Mouse (Mus musculus) CH12.LX (cell line): ENCODE results near the gene Maz. TPM values are rescaled to one million over a fixed set of nuclear protein-coding genes. Genes with fewer than 3 reads are reported as not detected.

Source experiments
- DNase-seq: peaks from one replicate; pipeline ENCODE4 v3.0.0-alpha.2; 2013; ENCODE audit errors: extremely low read depth
- H3K27ac ChIP-seq: 2 replicates; pipeline ENCODE4 v1.5.1; 2012; ENCODE audit warnings: low read depth, mild to moderate bottlenecking, control low read depth, moderate library complexity; ENCODE audit not compliant: insufficient read depth
- H3K27me3 ChIP-seq: replicated peaks from 2 replicates; pipeline ENCODE3; 2012; ENCODE audit warnings: inconsistent platforms
- H3K36me3 ChIP-seq, 2 experiments: replicated peaks in 1 of 2; 2 replicates each; pipeline versions ENCODE3 to v1.6.1; 2012; ENCODE audit warnings: inconsistent platforms in 1 of 2, low read length in 1 of 2, mild to moderate bottlenecking in 1 of 2, mixed read lengths in 1 of 2, moderate library complexity in 1 of 2; ENCODE audit not compliant: control insufficient read depth in 1 of 2, insufficient read depth in 1 of 2
- H3K4me1 ChIP-seq, 2 experiments: 2 replicates each; pipeline ENCODE4 v1.6.1; 2012; ENCODE audit warnings: inconsistent platforms in 1 of 2, moderate library complexity in 1 of 2; ENCODE audit not compliant: insufficient read depth in 2 of 2, control insufficient read depth in 1 of 2
- H3K4me2 ChIP-seq: 2 replicates; pipeline ENCODE4 v1.6.1; 2012; ENCODE audit warnings: low read depth, mild to moderate bottlenecking, control low read depth; ENCODE audit not compliant: poor library complexity, insufficient read depth, severe bottlenecking
- H3K4me3 ChIP-seq, 3 experiments: fragments of 150-350 bp in 1 of 3; sonication (generic) in 1 of 3; replicated peaks in 1 of 3; 2 replicates each; pipeline versions ENCODE3 to v1.5.1; 2011 to 2012; ENCODE audit warnings: low read depth in 2 of 3, low read length in 2 of 3, mild to moderate bottlenecking in 2 of 3, moderate library complexity in 2 of 3, control low read depth in 1 of 3, improper control_type of control experiment in 1 of 3, inconsistent platforms in 1 of 3, mixed read lengths in 1 of 3; ENCODE audit not compliant: poor library complexity in 1 of 3
- H3K79me2 ChIP-seq: replicated peaks from 2 replicates; pipeline ENCODE4 v1.6.1; 2012; ENCODE audit warnings: mild to moderate bottlenecking, moderate library complexity; ENCODE audit not compliant: control insufficient read depth, poor library complexity, insufficient read depth, severe bottlenecking; ENCODE audit errors: extremely low read depth
- H3K9ac ChIP-seq: 2 replicates; pipeline ENCODE4 v1.6.1; 2012; ENCODE audit warnings: low read depth, mild to moderate bottlenecking, control low read depth, moderate library complexity; ENCODE audit not compliant: insufficient read depth
- H3K9me3 ChIP-seq: replicated peaks from 2 replicates; pipeline ENCODE3; 2012; ENCODE audit warnings: low read length, inconsistent platforms, mixed read lengths
- BHLHE40 ChIP-seq: IDR thresholded peaks from 2 replicates; pipeline ENCODE4 v1.6.1; 2011; ENCODE audit warnings: mild to moderate bottlenecking, low read depth, low read length, improper control_type of control experiment
- CHD1 ChIP-seq: IDR thresholded peaks from 2 replicates; pipeline ENCODE4 v1.6.1; 2012; ENCODE audit warnings: low read depth, low read length, improper control_type of control experiment, inconsistent platforms
- CHD2 ChIP-seq: IDR thresholded peaks from 2 replicates; pipeline ENCODE4 v1.6.1; 2011; ENCODE audit warnings: low read length, improper control_type of control experiment
- E2F4 ChIP-seq: IDR thresholded peaks from 2 replicates; pipeline ENCODE4 v1.6.1; 2011; ENCODE audit warnings: low read depth, low read length, improper control_type of control experiment; ENCODE audit not compliant: insufficient replicate concordance
- ELF1 ChIP-seq: IDR thresholded peaks from 2 replicates; pipeline ENCODE4 v1.6.1; 2014; ENCODE audit warnings: low read depth, mild to moderate bottlenecking, inconsistent platforms, low read length, improper control_type of control experiment
- EP300 ChIP-seq: IDR thresholded peaks from 2 replicates; pipeline ENCODE4 v1.6.1; 2011; ENCODE audit warnings: low read length, improper control_type of control experiment
- ETS1 ChIP-seq: conservative IDR thresholded peaks from 2 replicates; pipeline ENCODE4 v1.6.1; 2012; ENCODE audit warnings: low read depth, mild to moderate bottlenecking, inconsistent platforms, low read length, improper control_type of control experiment, moderate library complexity
- GABPA ChIP-seq: IDR thresholded peaks from 2 replicates; pipeline ENCODE4 v1.6.1; 2012; ENCODE audit warnings: low read depth, low read length, improper control_type of control experiment, inconsistent platforms; ENCODE audit not compliant: insufficient replicate concordance
- HCFC1 ChIP-seq: IDR thresholded peaks from 2 replicates; pipeline ENCODE4 v1.6.1; 2012; ENCODE audit warnings: low read depth, mild to moderate bottlenecking, inconsistent platforms, low read length, improper control_type of control experiment
- IRF4 ChIP-seq: IDR thresholded peaks from 2 replicates; pipeline ENCODE4 v1.6.1; 2014; ENCODE audit warnings: low read depth, mild to moderate bottlenecking, inconsistent platforms, low read length, improper control_type of control experiment
- JUN ChIP-seq: IDR thresholded peaks from 2 replicates; pipeline ENCODE4 v1.6.1; 2011; ENCODE audit warnings: low read depth, mild to moderate bottlenecking, low read length, improper control_type of control experiment, moderate library complexity; ENCODE audit not compliant: insufficient read depth
- JUND ChIP-seq: conservative IDR thresholded peaks from 2 replicates; pipeline ENCODE4 v1.6.1; 2011; ENCODE audit warnings: low read depth, low read length, improper control_type of control experiment
- KAT2A ChIP-seq: IDR thresholded peaks from 2 replicates; pipeline ENCODE4 v1.6.1; 2012; ENCODE audit warnings: low read length, improper control_type of control experiment, inconsistent platforms; ENCODE audit not compliant: insufficient replicate concordance
- MAZ ChIP-seq: IDR thresholded peaks from 2 replicates; pipeline ENCODE4 v1.6.1; 2012; ENCODE audit warnings: low read depth, mild to moderate bottlenecking, inconsistent platforms, low read length, improper control_type of control experiment, moderate library complexity
- MEF2A ChIP-seq: IDR thresholded peaks from 2 replicates; pipeline ENCODE4 v1.6.1; 2014; ENCODE audit warnings: low read depth, mild to moderate bottlenecking, inconsistent platforms, low read length, improper control_type of control experiment, borderline replicate concordance
- MYC ChIP-seq: IDR thresholded peaks from 2 replicates; pipeline ENCODE4 v1.6.1; 2011; ENCODE audit warnings: low read depth, mild to moderate bottlenecking, improper control_type of control experiment, low read length
- NELFE ChIP-seq: IDR thresholded peaks from 2 replicates; pipeline ENCODE4 v1.6.1; 2011; ENCODE audit warnings: low read depth, low read length, improper control_type of control experiment
- PAX5 ChIP-seq: IDR thresholded peaks from 2 replicates; pipeline ENCODE4 v1.6.1; 2012; ENCODE audit warnings: low read length, inconsistent platforms, mixed read lengths
- POLR2A ChIP-seq: IDR thresholded peaks from 2 replicates; pipeline ENCODE4 v1.6.1; 2011; ENCODE audit warnings: low read depth, mild to moderate bottlenecking, improper control_type of control experiment, low read length
- RAD21 ChIP-seq: IDR thresholded peaks from 2 replicates; pipeline ENCODE4 v1.6.1; 2011; ENCODE audit warnings: low read depth, mild to moderate bottlenecking, low read length, improper control_type of control experiment, moderate library complexity
- RCOR1 ChIP-seq: conservative IDR thresholded peaks from 2 replicates; pipeline ENCODE4 v1.6.1; 2012; ENCODE audit warnings: low read depth, mild to moderate bottlenecking, inconsistent platforms, low read length, improper control_type of control experiment
- SMC3 ChIP-seq: IDR thresholded peaks from 2 replicates; pipeline ENCODE4 v1.6.1; 2011; ENCODE audit warnings: low read depth, low read length, improper control_type of control experiment
- TBP ChIP-seq: conservative IDR thresholded peaks from 2 replicates; pipeline ENCODE4 v1.6.1; 2011; ENCODE audit warnings: low read depth, low read length, improper control_type of control experiment
- TCF12 ChIP-seq: IDR thresholded peaks from 2 replicates; pipeline ENCODE4 v1.6.1; 2014; ENCODE audit warnings: low read depth, mild to moderate bottlenecking, inconsistent platforms, low read length, improper control_type of control experiment
- UBTF ChIP-seq: IDR thresholded peaks from 2 replicates; pipeline ENCODE4 v1.6.1; 2012; ENCODE audit warnings: low read depth, mild to moderate bottlenecking, inconsistent platforms, low read length, improper control_type of control experiment, moderate library complexity
- USF1 ChIP-seq: IDR thresholded peaks from 2 replicates; pipeline ENCODE4 v1.6.1; 2014; ENCODE audit warnings: low read depth, mild to moderate bottlenecking, inconsistent platforms, low read length, improper control_type of control experiment
- USF2 ChIP-seq: conservative IDR thresholded peaks from 2 replicates; pipeline ENCODE4 v1.6.1; 2011; ENCODE audit warnings: low read depth, low read length, improper control_type of control experiment
- ZC3H11A ChIP-seq: IDR thresholded peaks from 2 replicates; pipeline ENCODE4 v1.6.1; 2012; ENCODE audit warnings: low read depth, mild to moderate bottlenecking, inconsistent platforms, low read length, improper control_type of control experiment
- ZMIZ1 ChIP-seq: IDR thresholded peaks from 2 replicates; pipeline ENCODE4 v1.6.1; 2012; ENCODE audit warnings: low read depth, mild to moderate bottlenecking, inconsistent platforms, low read length, improper control_type of control experiment
- ZNF384 ChIP-seq: IDR thresholded peaks from 2 replicates; pipeline ENCODE4 v1.6.1; 2012; ENCODE audit warnings: low read depth, low read length, improper control_type of control experiment, inconsistent platforms
- dilution Hi-C: fragments of 300-500 bp; cut with MboI; formaldehyde crosslinking; loops from 2 replicates; pipeline ENCODE4 v1.14.3; 2020; ENCODE audit warnings: low sequenced_read_pairs; ENCODE audit not compliant: extremely low pct_unique_long_range_greater_than_20kb, extremely low pct_ligation_motif_present
- in situ Hi-C: fragments of 300-500 bp; cut with MboI; formaldehyde crosslinking; loops from 3 replicates; pipeline ENCODE4 v1.14.3; 2019; ENCODE audit warnings: low sequenced_read_pairs, low pct_ligation_motif_present, low pct_unique_long_range_greater_than_20kb, mixed read lengths
- polyA plus RNA-seq: library from polyadenylated mRNA; unstranded; fragments of >175 nt; gene quantifications from 2 replicates; pipeline ENCODE4 v1.2.1, GENCODE M21; 2012; ENCODE audit warnings: low read depth; ENCODE audit not compliant: insufficient read length
- total RNA-seq, 2 experiments: library from RNA; depleted of rRNA; stranded (reverse); fragments of 300-350 nt in 1 of 2; fragments of >200 nt in 1 of 2; gene quantifications; 2 replicates each; pipeline ENCODE4 v1.2.3; 2012 to 2014

Maz gene
- total and polyA plus RNA-seq, 3 experiments, result 87.0 to 219 (median 91.2) TPM

- in situ Hi-C loops (no loop called here), dilution Hi-C loops (no loop called here)
- TF ChIP-seq KAT2A, result no peak
- TF ChIP-seq SMC3, result no peak
- no peak for TF ChIP-seq ETS1
- TF ChIP-seq MYC, result no peak
- no peak for TF ChIP-seq EP300
- no peak for TF ChIP-seq ZC3H11A
- TF ChIP-seq RCOR1, result no peak
- no peak for TF ChIP-seq ELF1
- no peak for TF ChIP-seq E2F4
- no peak for TF ChIP-seq TCF12
- TF ChIP-seq MEF2A, result no peak
- TF ChIP-seq CHD2, result no peak
- TF ChIP-seq IRF4, result no peak
- TF ChIP-seq GABPA, result no peak
- no peak for TF ChIP-seq RAD21
- TF ChIP-seq BHLHE40, result no peak
- no peak for TF ChIP-seq CHD1
- TF ChIP-seq ZMIZ1, result no peak
- no peak for TF ChIP-seq HCFC1
- Histone ChIP-seq H3K79me2 (no peaks in the 10 kb centered on the region), H3K27me3 (no peaks in the 10 kb centered on the region), H3K4me3 (no peak overlapping the region), H3K9ac (no peak overlapping the region), H3K9me3 (no peaks in the 10 kb centered on the region), H3K36me3 (peaks cover 19 to 40% of the 10 kb centered on the region in 2 experiments), H3K27ac (no peak overlapping the region), H3K4me2 (no peak overlapping the region), H3K4me1 (peaks cover 15 to 41% of the 10 kb centered on the region in 2 experiments)
- DNase-seq, result no peak
Observed at GRCm38 (mm10) chr7:127003620-127004019, 23.2 kb downstream of the Maz start.

DNA sequence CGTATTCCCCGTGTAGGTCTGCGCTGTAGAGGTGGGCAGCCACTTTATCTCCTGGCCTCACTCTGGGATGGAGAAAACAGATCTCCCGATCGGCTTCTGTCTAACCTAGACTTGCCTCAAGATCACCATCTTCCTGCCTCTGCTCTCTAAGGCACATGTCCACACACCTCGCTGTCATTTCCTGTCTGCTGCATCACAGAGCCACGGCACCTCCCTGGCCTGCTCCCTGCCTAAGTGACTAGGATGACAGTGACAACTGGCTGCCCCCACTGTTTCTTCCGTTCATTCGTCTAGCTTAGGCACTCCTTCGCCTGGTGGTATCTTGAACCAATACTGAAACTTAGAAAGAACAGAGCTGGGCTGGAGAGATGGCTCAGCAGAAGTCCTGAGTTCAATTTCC is 27.3 kb downstream of the Maz start:
- Histone ChIP-seq H3K9me3 (peaks cover 9% of the 10 kb centered on the region), H3K79me2 (no peaks in the 10 kb centered on the region)
- TF ChIP-seq TBP (no peak), USF2 (no peak), JUN (no peak), MYC (no peak), ZMIZ1 (no peak), IRF4 (no peak), POLR2A (no peak), ZNF384 (no peak), USF1 (no peak), NELFE (no peak), JUND (no peak), PAX5 (no peak), GABPA (no peak), ETS1 (no peak), EP300 (no peak), UBTF (no peak), MAZ (no peak), RCOR1 (no peak)
- TF ChIP-seq, all 38 proteins: peak for 0
- H3K9ac ChIP-seq, result no peak overlapping the region
- H3K4me1 ChIP-seq, result peaks cover 0 to 9% of the 10 kb centered on the region in 2 experiments; a peak in 2 of 4 replicates
- no peak overlapping the region for H3K4me2 ChIP-seq
- no peaks in the 10 kb centered on the region for H3K27me3 ChIP-seq
- peaks cover 49 to 77% of the 10 kb centered on the region in 2 experiments for H3K36me3 ChIP-seq
- DNase-seq, result no peak
- no peak overlapping the region for H3K4me3 ChIP-seq
- in situ Hi-C loops (loop anchor here (25.0 kb wide), 1 partner anchor 788 kb away; the partner anchor contains the start of genes Gm49388 and Setd1a), dilution Hi-C loops (no loop called here)
- no peak overlapping the region for H3K27ac ChIP-seq
